Mouse (Mus musculus) embryo, embryonic 10.5 days (tissue): ENCODE measurements at regions not wholly inside any gene's neighbourhood (a gene's known extent, or its start where the extent isn't known, plus 50 kb on each side); places are given as distances from the start of the nearest gene placed in this dataset.

ENCODE experiments used
- DNase-seq: peaks from one replicate; pipeline ENCODE4 v3.0.0-alpha.2; 2015; ENCODE audit warnings: low spot score

DNA sequence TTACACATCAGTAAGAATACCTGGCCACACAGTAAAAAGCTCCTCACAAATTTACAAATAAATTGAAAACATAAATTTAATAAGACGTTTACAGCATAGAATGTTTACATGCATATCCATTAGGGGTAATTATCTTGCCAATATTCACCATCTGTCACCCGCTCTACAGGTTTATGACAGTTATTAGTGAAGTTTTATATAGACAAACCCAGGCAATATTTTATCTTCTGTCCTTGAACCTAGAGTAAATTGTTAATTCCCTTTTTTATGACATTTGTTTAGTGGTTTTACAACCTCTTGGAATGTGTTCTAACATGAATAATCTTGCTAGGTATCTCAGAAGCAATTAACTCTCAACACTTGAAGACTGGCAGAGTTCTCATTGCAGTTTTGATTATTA lies 6458.7 kb downstream of the 9330182O14Rik start:
- no peak for DNase-seq

DNA sequence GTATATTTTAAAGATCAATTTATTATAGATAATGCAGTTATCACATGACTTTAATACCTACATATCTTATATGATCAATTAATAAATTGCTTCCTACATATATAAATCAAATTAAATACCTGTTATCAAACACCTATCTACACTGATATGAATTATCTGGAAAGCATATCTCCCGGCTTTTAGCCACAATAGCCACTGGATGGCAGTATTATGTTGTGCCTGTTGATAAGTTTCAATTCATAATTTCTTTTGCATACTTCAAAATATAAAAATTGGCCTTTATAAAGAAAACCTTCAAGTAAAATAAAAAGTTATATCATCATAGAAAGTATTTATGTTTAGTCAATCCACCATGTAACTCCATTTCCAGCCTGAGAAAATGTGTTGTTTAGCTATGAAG lies 6464.2 kb downstream of the 9330182O14Rik start:
- peak; percentile 2 for DNase-seq

DNA sequence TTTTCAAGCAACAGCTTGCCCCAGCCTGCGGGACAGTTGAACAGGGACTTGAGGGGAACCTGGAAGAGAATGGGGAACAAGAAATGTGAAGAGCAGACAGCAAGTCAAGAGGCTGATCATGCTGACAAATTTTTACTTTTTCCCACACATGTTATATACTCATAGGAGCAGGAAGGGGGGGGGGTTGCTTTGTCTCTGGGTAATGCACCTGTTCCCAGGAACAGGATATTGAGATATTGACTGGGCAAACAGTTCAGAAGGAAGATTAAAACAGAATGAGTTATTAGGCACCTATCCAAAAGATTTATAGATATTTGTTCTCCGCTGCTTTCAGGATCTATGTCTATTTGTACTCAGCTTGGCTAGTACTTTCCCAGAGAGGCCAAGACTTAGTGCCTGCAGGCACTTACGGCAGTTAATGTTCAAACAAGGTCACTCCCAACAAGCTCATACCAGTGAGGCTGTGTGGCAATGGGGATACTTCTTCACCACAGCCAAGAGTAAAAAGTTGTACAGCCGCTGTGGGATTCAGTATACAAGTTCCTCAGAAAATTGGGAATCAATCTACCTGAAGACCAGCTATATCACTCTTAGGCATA lies 6489.4 kb downstream of the 9330182O14Rik start:
- DNase-seq, result no peak

DNA sequence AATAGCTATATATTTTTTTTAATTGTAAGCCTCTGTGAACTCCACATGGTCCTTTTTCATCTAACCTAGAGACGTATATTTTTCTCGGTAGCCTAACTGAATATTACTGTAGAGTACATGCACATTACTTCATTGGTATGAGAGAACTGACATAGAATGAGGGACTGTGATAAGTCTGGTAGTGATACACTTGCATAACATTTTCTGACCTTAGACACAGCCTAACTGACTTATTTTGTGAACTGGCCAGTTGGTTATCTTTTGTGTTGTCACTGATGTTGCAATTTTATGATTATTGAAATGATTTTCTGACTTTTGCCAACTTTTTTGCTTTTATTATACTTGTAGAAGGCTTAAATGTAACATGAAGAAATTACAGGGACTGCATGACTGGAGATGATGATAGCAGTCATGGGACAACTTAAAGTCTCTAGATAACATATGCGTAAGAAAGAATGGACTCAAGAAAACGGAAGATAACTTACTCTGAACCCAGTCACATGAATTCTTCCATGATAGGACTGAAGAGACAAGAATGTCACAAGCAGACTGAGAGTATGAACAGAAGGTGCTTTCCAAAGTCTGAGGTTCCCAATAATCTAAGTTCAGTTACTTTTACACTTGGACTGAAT lies 6491.0 kb downstream of the 9330182O14Rik start:
- no peak for DNase-seq
